Mouse (Mus musculus): Measurements from ENCODE around the gene Zfp763.
"Not testable (repeated sequence)": the region's sequence is repeated elsewhere in the genome, so short reads cannot be mapped to it uniquely, and the experiment has no call there.

The Zfp763 gene

DNA sequence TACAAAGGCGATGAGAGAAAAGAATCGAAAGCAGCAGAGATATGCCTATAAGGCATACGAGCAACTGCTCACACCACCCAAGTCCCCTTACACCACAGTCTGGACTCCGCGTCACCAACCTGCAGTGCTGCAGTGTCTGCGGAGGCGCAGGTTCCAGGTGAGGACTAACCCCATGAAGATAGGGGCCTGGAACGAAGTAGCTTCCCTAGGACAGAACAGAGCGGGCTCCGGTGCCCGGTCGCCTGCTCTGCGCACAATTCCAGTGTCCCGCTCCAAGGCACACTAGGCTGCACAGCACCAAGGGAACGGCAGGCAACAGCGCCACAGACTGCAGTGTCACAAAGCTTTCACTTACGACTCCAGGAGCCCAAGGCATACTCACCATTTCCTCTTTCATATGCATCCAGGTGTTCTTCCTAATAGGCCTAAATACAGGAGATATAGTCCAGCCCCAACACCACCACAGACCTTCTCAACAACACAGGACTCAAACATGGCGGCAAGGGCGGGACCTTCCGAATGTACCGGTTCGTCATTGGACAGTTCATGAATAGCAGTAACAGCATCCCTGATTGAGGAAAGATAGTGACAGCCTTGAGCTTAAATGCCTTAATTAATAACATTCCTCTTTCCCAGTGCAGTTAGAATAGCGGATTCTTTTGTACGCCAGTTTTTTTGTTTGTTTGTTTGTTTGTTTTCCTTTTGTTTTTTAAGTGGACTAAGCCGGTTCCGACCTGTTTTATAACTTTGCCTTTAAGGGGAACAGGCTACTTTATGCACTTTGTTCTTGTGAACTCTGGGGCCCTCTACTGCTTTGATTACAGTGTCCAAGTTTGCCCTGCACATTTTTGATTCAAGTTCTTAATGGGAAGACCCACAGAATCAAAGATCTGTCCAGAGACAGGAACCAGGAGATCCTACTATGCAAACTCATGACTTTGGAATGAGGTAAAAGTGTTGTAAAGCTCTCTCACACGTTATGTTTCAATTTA, at the start of gene Zfp763:
Gene Zfp763 (minus strand): TSS at position 503 of the 992 bp plus-strand sequence.
- in situ Hi-C loops (cut with MboI; ENCODE audit: low sequenced_read_pairs): no loop called here

DNA sequence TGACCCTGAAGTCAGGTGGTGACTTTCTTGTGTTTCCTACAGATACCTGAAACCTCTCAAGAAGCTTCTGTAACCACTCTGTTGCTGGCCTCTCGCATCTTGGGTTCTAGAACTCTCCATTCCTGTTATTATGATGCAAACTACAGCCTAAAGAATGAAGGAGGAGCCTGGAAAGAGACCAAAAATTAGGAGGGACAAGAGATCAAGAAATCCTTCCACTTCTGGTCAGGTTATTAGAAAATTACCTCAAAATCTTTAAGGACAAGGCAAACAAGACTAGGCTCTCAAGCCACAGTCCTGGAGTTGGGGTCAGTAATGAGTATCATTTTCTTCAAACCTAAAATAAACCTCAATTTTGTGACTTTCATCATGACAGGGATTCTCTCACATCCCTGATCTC, 34.8 kb upstream of the Zfp763 start, which contains the start of gene 4921501E09Rik:
Gene 4921501E09Rik (minus strand): TSS at position 101 of the 400 bp plus-strand sequence.
- in situ Hi-C loops (cut with MboI; ENCODE audit: low sequenced_read_pairs): no loop called here

DNA sequence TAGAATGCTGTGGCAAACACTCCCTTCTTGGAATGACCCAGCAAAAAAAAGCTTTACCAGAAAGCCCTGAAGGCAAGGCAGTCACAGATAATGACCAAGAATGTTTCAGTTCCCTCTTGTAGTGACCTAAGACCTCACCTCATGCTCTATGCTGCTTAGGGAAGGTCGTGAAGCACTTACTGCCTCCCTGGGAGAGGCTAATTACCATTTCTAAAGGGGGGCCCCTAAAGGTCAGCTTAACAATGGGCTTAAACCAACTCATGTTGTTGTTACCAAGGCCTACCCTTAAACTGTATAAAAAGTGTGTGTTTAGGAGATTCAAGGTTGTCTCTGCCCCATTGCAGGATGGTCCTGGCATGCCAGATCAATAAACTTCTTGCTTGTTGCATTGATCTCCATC, 29.8 kb upstream of the Zfp763 start:
- in situ Hi-C loops (cut with MboI; ENCODE audit: low sequenced_read_pairs): no loop called here

DNA sequence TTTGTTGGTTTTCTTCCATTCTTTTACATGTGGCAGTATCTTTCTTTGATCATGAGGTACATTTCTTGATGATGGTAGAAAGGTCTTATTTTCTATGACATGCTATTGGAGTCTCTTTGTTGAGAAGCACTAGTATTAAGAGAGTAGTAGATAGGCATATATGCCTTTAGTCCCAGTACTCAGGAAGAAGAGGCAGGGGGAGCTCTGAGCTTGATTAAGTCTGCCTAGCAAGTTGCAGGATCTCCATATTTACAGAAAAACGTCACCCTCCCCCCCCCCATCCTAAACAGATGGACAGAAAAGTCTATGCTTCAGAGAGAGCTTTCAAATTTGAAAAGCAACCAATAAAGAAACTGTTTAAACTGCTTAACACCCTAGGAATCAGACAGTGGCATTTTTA, 25.6 kb upstream of the Zfp763 start:
- in situ Hi-C loops (cut with MboI; ENCODE audit: low sequenced_read_pairs): no loop called here

DNA sequence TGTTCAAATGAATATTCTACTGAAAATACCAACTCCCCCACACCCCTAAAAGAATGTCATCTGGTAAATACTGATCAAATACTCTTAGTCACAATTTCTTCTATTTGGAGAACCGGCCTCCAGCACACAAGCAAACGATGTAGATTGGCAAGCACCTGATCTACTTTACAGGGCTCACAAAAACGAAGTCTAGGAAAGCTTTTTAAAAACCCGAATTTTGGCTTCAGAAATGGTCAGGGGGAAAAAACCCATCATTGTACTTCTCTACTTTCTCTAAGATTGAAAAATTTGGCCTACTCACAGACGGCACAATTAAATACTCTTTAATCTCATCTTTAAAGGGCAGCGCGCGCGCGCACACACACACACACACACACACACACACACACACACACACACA, 826 bp downstream of the Zfp763 start:
- in situ Hi-C loops (cut with MboI; ENCODE audit: low sequenced_read_pairs): no loop called here

DNA sequence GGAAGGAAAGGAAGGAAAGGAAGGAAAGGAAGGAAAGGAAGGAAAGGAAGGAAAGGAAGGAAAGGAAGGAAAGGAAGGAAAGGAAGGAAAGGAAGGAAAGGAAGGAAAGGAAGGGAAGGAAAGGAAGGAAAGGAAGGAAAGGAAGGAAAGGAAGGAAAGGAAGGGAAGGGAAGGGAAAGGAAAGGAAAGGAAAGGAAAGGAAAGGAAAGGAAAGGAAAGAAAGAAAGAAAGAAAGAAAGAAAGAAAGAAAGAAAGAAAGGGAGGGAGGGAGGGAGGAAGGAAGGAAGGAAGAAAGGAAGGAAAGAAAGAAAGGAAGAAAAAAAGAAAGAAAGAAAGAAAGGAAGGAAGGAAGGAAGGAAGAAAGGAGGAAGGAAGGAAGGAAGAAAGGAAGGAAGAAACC, 12.8 kb downstream of the Zfp763 start:
- in situ Hi-C loops (cut with MboI; ENCODE audit: low sequenced_read_pairs): not testable (repeated sequence)

DNA sequence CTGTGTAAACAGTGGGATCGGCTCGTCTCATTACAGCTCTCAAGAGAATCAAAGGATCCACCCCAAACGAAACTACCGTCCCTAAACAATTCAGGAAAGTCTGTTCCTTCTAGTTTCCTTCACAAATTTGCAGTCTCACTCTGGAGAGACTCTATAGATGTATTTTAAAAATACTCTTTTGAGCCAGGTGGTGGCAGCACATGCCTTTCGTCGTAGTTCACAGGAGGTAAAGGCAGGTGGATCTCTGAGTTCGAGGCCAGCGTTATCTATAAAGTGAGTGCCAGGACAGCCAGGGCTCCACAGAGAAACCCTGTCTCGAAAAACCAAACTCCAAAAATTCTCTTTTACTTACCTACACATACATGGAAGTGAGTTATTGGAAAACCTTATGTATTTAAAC, 24.9 kb downstream of the Zfp763 start:
- in situ Hi-C loops (cut with MboI; ENCODE audit: low sequenced_read_pairs): no loop called here

DNA sequence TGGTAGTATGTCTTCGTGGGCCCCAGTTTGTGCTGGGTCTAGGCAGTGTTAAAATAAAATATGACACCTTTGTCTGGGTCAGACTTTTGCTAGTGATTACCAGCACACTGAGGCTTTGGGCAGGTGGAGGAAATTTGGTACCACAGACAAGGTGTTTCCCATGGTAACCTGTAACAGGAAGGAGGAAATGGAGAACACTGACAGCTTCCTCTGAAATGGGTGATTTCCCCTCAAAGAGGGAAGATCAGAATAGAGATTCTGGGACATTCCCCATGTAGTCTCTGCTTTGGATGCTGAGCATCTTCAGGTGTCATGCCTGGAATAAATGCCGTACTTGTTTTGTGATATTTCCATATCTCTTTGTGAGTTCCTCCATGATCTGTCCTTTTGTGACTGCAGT, 34.7 kb downstream of the Zfp763 start:
- in situ Hi-C loops (cut with MboI; ENCODE audit: low sequenced_read_pairs): no loop called here

DNA sequence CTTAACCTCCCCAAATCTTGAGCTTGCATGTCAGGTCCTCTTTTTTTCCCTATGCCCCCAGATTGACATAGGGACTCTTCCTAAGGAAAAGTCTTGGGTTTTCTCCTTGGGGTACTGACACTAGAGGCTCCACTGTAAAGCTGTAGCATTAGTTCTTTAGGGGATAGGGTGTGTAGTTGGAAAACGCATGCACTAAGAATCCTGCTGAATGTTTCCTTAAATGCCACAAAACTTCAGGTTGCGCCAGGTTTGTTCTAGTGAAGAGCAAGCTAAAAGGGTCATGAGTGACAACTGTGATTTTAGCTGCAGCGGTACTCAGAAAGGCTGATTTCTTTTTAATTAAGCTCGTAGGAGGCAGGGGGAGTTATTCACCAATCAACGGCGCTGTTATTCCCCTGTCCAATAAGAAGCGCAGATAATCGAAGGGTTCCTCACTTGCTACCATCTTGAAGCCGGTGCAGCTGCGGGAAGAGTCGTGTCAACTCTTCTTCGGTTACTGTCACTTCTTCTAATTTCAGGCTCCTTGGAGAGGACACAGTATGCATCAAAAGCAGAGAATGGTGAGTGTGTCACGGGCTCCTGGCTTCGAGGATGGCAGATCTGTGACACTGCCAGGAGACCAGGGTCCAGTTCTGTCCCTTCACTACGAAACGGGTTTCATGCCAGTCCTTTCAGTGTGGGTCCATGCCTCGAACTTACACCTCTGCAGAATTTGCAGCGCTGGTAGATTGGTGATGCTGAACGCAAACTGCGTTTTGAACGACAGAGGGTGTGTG, 40.3 kb downstream of the Zfp763 start, which contains the start of gene Zfp952:
Gene Zfp952 (plus strand): TSS at position 431 of the 776 bp plus-strand sequence.
- in situ Hi-C loops (cut with MboI; ENCODE audit: low sequenced_read_pairs): no loop called here

DNA sequence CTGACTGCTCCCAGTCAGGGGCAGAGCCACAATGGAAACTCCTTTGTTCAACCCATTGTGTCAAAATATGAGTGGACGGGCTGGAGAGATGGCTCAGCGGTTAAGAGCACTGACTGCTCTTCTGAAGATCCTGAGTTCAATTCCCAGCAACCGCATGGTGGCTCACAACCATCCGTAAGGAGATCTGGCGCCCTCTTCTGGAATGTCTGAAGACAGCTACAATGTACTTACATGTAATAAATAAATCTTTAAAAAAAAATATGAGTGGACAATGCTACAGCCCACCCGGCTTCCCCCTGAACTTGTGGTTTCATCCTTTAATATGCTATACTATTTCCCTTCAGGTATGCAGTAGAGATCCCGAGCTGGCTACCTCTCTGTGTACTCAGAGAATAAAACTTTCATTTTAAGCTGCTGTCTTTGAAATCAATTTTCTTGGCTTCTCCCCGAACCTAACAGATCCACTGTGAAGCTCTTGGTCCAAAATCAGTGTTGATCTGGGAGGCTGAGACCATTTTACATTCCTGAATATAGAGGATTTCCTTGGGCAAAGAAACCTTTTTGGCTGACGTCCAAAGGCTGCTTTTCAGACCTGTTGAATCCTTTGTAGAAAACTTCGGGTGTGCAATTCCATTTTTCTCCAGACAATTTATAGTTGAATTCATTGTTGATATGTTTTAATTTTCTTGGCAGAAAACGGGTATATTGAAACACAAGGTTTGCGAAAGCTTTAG, 41.1 kb downstream of the Zfp763 start:
- in situ Hi-C loops (cut with MboI; ENCODE audit: low sequenced_read_pairs): no loop called here

DNA sequence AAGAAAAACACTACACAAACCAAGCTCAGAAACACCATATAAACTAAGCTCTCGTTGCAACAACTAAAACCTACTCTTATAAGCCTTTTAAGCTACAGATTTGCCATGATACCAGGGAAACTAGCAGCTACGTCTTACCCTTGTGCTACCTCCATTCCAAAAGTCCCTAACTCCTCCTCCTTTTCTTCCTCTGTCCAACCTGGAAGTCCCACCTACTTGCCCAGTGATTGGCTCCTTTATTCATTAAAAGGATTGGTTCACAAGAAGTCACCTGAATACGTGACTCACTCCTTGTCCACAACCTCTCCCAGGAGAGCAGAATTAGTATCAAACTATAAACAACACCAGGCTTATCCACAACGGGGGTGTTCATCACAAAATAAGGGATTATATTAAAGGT, 46.9 kb downstream of the Zfp763 start:
- in situ Hi-C loops (cut with MboI; ENCODE audit: low sequenced_read_pairs): no loop called here

DNA sequence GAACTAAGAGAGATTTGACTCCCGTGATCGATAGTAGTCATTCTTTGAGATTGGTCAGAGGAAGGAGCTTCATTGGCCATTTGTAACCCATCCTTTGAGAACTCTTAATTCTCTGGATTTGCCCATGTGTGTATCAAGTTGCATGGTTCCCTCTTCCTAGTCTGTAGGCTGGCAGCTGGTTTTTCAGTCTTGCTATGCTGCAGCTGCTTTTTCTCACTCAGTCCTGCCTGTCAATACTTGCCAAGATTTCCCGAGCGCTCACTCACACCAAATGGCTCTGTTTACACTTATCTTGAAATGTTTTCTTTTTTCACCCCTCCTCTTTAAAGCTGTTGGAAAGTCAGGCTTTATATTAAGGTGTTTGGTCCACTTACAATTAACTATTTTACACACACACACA, 51.8 kb downstream of the Zfp763 start:
- in situ Hi-C loops (cut with MboI; ENCODE audit: low sequenced_read_pairs): no loop called here
